Mouse (Mus musculus) gastrocnemius, adult 2 months (tissue): ENCODE data around the gene Cyp26a1. TPM values are rescaled to one million over a fixed set of nuclear protein-coding genes. Genes with fewer than 3 reads are reported as not detected.

Source experiments
- DNase-seq: peaks from one replicate; pipeline ENCODE4 v3.0.0; 2022
- H3K27ac ChIP-seq: fragments of 200-600 bp; 2 replicates; pipeline ENCODE4 v1.8.1; 2022; ENCODE audit warnings: mild to moderate bottlenecking
- H3K4me3 ChIP-seq: fragments of 200-600 bp; 2 replicates; pipeline ENCODE4 v1.8.1; 2022; ENCODE audit warnings: mild to moderate bottlenecking, moderate library complexity
- CTCF ChIP-seq: fragments of 200-600 bp; IDR thresholded peaks from 2 replicates; pipeline ENCODE4 v1.8.1; 2022; ENCODE audit warnings: antibody characterized with exemption, mild to moderate bottlenecking, moderate library complexity
- intact Hi-C: fragments of 180-260 bp; cut with DNase I; formaldehyde crosslinking; loops from one replicate; pipeline ENCODE4 v1.15.1; 2025
- total RNA-seq, 2 experiments: library from RNA; stranded (reverse); gene quantifications; 2 replicates each; pipeline ENCODE4 v1.2.3; 2021

Gene Cyp26a1
- total RNA-seq, 2 experiments from 2014 or later = 0.18 to 0.36 TPM

GRCm38 (mm10) chr19:37689478-37689877, 8.1 kb upstream of the Cyp26a1 start:
- intact Hi-C loops = no loop called here
- TF ChIP-seq CTCF = no peak
- H3K27ac ChIP-seq = no peak overlapping the region
- no peak overlapping the region for H3K4me3 ChIP-seq
- DNase-seq = no peak

DNA sequence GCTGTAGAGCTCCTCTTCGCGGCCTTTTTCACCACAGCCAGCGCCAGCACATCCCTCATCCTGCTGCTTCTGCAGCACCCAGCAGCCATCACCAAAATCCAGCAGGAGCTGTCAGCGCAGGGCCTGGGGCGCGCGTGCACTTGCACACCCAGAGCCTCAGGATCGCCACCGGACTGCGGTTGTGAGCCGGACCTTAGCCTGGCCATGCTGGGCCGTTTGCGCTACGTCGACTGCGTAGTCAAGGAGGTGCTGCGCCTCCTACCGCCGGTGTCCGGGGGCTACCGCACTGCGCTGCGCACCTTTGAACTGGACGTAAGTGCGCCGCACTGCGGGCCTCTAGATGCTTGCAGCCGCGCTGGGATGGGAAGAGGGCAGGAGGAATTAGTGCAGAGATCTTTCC, 6.9 kb upstream of the Cyp26a1 start:
- Histone ChIP-seq H3K4me3 (no peak overlapping the region), H3K27ac (no peak overlapping the region)
- intact Hi-C loops = no loop called here
- no peak for DNase-seq
- TF ChIP-seq CTCF = peak; percentile 21; the same call in 1 of the 2 replicates

DNA sequence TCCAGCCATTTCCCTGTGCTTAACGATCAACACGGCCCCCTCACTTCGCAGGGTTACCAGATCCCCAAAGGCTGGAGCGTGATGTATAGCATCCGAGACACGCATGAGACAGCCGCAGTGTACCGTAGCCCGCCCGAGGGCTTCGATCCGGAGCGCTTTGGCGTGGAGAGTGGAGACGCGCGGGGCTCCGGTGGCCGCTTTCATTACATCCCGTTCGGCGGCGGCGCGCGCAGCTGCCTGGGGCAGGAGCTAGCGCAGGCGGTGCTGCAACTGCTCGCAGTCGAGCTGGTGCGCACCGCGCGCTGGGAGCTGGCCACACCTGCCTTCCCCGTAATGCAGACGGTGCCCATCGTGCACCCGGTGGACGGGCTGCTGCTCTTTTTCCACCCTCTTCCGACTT, 4.7 kb upstream of the Cyp26a1 start:
- peak overlapping the region; percentile 52 for H3K4me3 ChIP-seq
- no peak for TF ChIP-seq CTCF
- intact Hi-C loops = no loop called here
- DNase-seq = no peak
- no peak overlapping the region for H3K27ac ChIP-seq

DNA sequence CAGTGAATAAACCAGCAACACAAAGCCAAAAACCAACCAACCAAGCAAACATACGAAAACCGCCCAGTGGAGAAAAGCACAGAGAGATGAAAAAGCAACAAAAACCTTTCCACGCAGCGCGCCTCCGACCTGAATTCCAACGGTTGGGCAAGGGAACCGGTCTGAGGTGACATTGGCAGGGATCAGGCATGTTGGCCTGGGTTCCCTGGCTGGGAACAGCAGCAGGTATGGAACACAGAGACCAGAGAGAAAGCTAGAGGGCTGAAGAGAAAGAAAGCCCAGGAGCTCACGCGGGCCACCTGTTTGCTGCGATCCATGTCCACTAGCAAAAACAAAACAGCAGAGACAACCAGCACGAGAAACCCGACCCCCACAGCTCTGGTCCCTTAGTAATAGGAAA, 2.5 kb upstream of the Cyp26a1 start:
- intact Hi-C loops = no loop called here
- no peak for DNase-seq
- Histone ChIP-seq H3K4me3 (no peak overlapping the region), H3K27ac (no peak overlapping the region)
- TF ChIP-seq CTCF = no peak

- Histone ChIP-seq H3K4me3 (peak overlapping the region; percentile 67), H3K27ac (no peak overlapping the region)
- no peak for DNase-seq
- TF ChIP-seq CTCF = no peak
- intact Hi-C loops = no loop called here
These were observed 1.6 kb upstream of the Cyp26a1 start for GRCm38 (mm10) chr19:37695762-37696602.

GRCm38 (mm10) chr19:37696603-37697334, 829 bp upstream of the Cyp26a1 start:
- no peak for TF ChIP-seq CTCF
- no peak for DNase-seq
- Histone ChIP-seq H3K27ac (no peak overlapping the region), H3K4me3 (peak overlapping the region; percentile 67)
- intact Hi-C loops = no loop called here

DNA sequence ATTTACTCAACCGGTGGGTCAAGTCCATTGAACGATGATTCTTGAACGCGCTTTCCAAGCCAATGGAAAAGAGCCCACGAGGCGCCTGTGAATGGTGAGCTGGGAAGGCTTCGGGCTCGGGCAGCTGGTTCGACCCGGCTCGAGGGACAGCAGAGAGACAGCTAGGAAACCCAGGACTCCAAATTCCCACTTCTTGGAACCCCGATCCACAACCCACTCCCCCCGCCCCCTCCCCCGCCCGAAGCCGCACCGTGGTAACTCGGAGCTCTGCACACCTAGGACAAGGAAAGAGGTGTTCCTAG, 312 bp upstream of the Cyp26a1 start:
- Histone ChIP-seq H3K27ac (no peak overlapping the region), H3K4me3 (peak overlapping the region; percentile 67)
- intact Hi-C loops = no loop called here
- DNase-seq = no peak
- TF ChIP-seq CTCF = no peak

DNA sequence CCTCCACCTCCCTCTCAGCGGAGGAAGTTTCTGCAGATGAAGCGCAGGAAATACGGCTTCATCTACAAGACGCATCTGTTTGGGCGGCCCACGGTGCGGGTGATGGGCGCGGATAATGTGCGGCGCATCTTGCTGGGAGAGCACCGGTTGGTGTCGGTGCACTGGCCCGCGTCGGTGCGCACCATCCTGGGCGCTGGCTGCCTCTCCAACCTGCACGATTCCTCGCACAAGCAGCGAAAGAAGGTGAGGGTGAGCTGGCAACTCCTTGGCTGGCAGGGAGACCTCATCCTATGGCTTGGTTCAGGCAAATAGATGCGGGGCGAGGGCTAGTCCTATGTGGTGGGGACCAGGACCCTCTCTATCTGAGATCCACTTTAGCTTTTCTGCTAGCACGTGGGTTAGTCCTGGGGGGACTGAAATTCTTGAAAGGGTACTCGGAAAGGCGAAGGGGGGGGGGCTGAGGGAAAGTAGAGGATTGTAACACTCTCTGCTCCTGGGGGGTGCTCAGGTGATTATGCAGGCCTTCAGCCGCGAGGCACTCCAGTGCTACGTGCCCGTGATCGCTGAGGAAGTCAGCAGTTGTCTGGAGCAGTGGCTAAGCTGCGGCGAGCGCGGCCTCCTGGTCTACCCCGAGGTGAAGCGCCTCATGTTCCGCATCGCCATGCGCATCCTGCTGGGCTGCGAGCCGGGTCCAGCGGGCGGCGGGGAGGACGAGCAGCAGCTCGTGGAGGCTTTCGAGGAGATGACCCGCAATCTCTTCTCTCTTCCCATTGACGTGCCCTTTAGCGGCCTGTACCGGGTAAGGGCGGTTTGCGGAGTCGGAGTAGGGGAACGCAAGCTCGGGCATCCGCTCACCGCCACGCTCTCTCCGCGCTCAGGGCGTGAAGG, 919 bp downstream of the Cyp26a1 start:
- no peak for TF ChIP-seq CTCF
- intact Hi-C loops = no loop called here
- peak overlapping the region; percentile 67 for H3K4me3 ChIP-seq
- H3K27ac ChIP-seq = no peak overlapping the region
- DNase-seq = no peak

GRCm38 (mm10) chr19:37699711-37700110, 2.1 kb downstream of the Cyp26a1 start:
- intact Hi-C loops = no loop called here
- Histone ChIP-seq H3K4me3 (no peak overlapping the region), H3K27ac (no peak overlapping the region)
- no peak for TF ChIP-seq CTCF
- DNase-seq = no peak

DNA sequence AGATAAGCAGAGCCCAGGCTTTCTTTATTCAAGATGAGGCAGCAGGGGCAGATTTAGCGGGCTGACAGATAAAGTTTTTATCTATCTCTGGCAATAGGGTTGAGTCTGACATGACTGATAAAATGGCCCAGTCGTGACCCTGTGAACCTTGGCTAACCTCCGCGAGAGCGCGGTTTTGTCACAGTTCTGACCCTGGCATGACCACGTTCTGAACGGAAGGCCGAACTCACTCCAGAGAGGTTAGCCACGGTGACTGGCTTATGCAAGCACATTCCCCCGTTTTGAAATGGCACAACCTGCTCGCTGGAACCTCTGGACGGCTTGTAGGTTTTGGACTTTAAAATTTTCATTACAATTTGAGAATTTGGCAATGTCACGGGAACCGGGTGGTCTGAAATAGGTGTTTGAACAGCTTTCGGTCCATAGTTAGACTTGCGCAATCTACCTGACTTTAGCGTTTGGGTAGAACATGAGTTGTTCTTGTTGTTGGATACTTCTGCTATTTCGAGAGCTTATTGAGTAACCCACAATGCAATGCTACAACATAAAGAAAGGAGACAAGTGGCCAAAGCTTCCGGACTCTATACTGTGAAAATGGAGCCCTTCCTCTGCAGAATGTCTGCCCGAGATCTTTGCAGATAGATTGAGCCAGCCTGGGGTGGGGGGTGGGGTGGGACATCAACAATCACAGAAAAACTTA, 4.9 kb downstream of the Cyp26a1 start:
- TF ChIP-seq CTCF = no peak
- DNase-seq = no peak
- intact Hi-C loops = no loop called here
- H3K27ac ChIP-seq = no peak overlapping the region
- no peak overlapping the region for H3K4me3 ChIP-seq

DNA sequence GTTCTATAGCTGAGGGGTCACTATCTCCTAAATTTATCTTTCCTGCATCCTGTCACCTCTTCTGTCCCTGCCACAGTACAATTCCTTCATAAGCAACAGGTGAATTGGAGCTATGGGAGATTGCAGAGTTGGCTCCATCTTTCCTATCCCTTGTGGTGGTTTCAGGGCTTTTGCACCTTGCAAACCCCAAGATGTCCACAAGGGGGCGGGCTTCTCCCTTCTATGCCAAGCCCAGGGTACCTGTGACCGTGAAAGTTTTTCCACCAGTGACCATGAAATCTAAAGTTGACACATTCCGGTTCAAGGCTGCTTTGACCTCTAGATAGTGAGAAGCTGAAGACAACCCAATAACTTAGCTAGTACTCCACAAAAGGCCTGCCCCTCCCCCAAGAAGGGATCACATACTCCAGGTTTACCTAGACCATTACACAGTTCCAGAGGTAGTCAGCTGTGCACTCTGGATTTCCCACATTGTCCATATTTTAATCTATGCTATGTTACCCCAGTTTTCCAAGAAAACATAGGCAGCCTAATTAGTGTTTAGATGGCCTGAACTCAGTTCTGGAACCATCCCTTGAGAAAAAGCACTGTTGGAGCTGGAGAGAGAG, 6.4 kb downstream of the Cyp26a1 start:
- intact Hi-C loops = loop anchor here (1.0 kb wide), 2 partner anchors 182 to 233 kb away; no protein-coding TSS in a partner anchor
- TF ChIP-seq CTCF = peak; percentile 99
- peak; percentile 69 for DNase-seq
- no peak overlapping the region for H3K4me3 ChIP-seq
- no peak overlapping the region for H3K27ac ChIP-seq

DNA sequence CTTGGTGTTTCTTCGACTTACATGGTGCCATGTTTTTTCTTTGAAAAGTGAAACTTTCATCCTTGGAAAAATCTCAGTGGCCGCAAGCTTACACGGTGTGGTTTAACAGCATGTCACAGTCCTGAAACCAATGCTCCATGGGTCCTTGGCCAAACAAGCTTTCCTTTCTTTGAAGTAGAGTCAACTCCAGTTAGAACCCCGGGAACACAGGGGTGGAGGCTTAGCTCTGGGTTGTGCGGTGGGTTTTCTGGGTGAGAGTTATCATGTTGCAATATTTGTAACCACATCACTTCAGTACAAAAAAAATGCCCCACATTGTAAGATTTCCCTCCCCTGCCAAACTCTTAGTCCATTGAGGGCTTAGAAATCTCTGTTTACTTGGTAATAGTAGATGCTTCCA, 8.1 kb downstream of the Cyp26a1 start:
- no peak for DNase-seq
- Histone ChIP-seq H3K27ac (no peak overlapping the region), H3K4me3 (no peak overlapping the region)
- intact Hi-C loops = no loop called here
- TF ChIP-seq CTCF = no peak
